Mouse (Mus musculus): ENCODE measurements around the gene Mier1. TPM values are rescaled to one million over a fixed set of nuclear protein-coding genes. Genes with fewer than 3 reads are reported as not detected.
"Not testable (repeated sequence)": the region's sequence is repeated elsewhere in the genome, so short reads cannot be mapped to it uniquely, and the experiment has no call there.

Mier1 gene
- total RNA-seq, 2 experiments from 2014 or later, result 42.5 to 44.6 TPM

- no peak for DNase-seq (ENCODE audit: low spot score in 2 of 2)
These were observed 44.6 kb downstream of the Mier1 start for GRCm38 (mm10) chr4:103158781-103159180.

- not testable (repeated sequence) for DNase-seq (ENCODE audit: low spot score in 2 of 2)
These were observed 52.0 kb downstream of the Mier1 start for GRCm38 (mm10) chr4:103166198-103166597.

DNA sequence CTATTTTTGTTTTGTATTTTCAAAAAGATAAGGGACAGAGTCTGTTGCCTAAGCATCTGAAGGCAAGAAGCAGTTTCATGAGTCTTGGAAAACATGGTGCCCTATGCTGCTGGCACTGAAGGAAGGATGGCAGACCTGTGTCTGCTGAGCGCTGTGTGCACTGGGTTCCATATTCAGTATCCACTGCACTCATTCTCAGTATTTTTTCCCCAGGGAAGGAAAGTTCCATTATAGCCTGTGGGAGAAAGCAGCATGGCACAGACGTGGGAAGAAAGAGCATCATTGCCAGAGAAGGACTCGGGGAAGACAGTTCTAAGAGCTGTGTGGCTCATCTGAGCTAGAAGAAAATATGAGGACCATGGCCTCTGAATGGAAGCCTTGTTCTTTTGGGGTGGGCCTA, 57.1 kb downstream of the Mier1 start:
- DNase-seq (ENCODE audit: low spot score in 2 of 2), result peak; percentile 20 to 50

- no peak for DNase-seq (ENCODE audit: low spot score in 2 of 2)
These were observed 59.3 kb downstream of the Mier1 start for GRCm38 (mm10) chr4:103173507-103173906.

DNA sequence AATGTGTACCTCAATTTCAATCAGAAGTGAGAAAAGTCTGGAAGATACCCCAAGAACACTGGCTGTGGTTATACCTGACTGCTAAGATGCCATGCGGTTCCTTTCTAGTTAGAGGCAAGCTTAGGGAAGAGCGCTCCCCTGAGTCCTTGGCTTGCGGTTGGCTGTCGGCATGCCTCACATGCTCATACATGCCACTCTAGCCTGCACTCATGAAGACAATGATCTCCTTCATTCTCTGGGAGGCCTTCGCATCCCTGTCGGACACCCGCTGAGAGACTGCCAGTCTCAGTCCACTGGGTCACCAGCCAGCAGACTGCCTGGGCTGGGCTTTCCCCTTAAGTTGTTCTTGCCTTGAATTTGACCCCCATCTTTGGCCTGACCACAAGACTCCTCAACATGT, 59.8 kb downstream of the Mier1 start:
- DNase-seq (ENCODE audit: low spot score in 2 of 2), result no peak

DNA sequence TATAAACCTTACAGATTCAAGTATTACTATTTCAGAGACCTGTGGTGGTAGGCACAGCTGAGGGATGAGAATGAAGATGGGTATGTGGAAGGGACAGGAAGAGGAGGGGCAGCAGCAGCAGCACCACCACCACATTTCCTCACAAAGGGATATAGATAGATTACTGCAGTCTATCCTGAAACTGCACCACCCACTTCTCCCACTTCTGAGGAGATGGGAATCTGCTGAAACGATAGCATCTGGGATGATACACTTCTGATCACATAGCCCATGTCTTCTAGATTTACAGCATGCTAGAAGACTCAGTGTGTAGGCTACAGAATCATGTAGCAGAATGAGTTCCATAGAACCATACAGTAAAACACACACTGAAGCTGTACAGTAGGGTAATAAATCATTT, 63.5 kb downstream of the Mier1 start:
- DNase-seq (ENCODE audit: low spot score in 2 of 2), result no peak

- DNase-seq (ENCODE audit: low spot score in 2 of 2), result peak; percentile 48 to 65
These were observed 64.6 kb downstream of the Mier1 start for GRCm38 (mm10) chr4:103178635-103179318.

- DNase-seq (ENCODE audit: low spot score in 2 of 2), result no peak
These were observed 65.4 kb downstream of the Mier1 start for GRCm38 (mm10) chr4:103179581-103179980.

- DNase-seq (ENCODE audit: low spot score in 2 of 2), result no peak
These were observed 66.2 kb downstream of the Mier1 start for GRCm38 (mm10) chr4:103180300-103180888.

DNA sequence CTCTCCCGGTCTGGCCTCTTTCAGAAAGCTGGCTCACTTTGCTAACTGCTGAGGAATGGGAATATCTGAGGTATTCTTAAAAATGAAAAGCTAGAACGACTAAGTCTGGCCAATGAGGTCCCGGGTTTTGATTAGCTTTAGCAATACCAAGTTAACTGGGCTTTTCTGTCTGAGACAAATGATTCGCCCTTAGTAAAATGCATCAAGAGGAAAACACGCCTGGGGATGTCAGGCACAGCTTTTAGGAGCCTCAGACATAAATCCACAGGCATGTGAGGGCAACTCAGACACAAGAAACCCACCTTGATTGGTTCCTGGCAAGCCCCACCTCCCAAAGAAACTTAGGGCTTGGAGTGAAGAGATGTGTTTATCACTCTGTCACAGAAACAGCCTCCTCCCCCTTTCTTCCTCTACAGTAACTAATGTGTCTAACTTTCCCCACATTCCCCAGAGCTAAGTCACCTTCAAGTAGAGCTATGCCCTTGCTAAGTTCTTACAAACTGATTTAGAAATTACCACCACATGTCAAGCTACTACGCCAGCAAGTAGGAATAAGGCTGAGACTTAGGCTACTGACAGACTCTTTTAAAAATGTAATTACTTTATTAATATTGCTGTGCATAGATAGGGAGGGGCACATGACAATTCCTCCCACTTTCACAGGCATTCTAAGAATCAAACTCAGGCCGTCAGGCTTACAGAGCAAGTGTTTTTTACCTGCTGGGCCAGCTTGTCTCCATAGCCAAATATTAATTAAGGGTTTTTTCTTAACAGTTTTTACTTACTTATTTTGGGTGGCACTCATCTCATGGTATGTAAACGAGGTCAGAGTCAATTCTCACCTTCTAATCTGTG, 74.8 kb downstream of the Mier1 start:
- no peak for DNase-seq (ENCODE audit: low spot score in 2 of 2)

- no peak for DNase-seq (ENCODE audit: low spot score in 2 of 2)
These were observed 78.2 kb downstream of the Mier1 start for GRCm38 (mm10) chr4:103192421-103192820.

DNA sequence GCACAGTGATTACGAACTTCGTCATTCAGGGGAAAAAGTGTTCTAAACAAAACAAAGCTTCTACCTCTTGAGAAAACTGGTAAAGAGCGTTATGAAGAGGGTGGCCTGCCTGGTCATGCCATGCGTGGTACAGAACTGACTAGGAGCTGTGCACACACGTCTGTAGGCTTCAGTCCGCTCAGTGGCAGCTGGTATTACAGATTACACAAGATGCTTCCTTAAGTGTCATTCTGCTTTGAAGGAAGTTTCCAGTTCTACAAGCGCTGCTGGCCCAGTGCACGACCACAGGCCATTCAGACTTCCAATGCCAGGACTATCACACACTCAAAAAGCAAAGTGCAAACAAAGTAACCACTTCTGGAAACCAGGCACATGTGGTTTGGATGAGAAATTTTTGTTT, 83.2 kb downstream of the Mier1 start:
- DNase-seq (ENCODE audit: low spot score in 2 of 2), result no peak

GRCm38 (mm10) chr4:103199086-103199485, 84.9 kb downstream of the Mier1 start:
- no peak for DNase-seq (ENCODE audit: low spot score in 2 of 2)

DNA sequence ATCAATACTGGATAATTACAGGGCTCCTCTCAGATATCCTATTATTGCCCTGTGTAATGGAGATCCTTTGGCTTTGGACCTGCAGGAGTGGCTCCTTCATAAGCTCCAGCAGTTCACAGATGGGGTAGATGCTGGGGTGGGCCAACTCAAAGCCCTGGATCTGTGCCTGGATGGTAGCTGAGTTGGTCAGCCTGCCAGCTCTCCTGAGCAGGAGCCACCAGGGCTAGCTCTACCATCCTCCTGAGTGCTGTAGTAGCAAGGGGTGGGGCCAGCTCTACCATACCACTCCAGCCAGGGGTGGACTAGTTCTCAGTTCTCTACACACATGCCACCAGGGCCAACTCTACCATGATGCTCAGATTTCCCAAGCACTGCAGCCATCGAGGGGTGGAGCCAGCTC, 85.9 kb downstream of the Mier1 start:
- DNase-seq (ENCODE audit: low spot score in 2 of 2), result no peak

GRCm38 (mm10) chr4:103203646-103204045, 89.5 kb downstream of the Mier1 start:
- DNase-seq (ENCODE audit: low spot score in 2 of 2), result no peak

DNA sequence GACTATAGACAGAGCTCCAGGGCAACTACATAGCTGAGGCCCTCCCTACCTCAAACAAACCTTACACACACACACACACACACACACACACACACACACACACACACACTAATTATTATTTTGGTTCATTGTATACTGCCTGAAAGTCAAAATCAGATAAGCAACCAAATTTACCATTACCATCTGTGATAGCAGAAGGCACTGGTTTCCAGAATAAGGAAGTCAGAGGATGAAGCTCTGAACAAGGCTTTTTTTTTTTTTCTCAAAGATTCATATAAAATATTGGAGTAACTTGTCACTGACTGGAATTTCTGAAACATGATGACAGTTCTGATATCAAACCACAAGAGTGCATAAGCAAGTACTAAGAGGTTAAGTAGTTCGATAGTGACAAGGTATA, 94.4 kb downstream of the Mier1 start:
- no peak for DNase-seq (ENCODE audit: low spot score in 2 of 2)

DNA sequence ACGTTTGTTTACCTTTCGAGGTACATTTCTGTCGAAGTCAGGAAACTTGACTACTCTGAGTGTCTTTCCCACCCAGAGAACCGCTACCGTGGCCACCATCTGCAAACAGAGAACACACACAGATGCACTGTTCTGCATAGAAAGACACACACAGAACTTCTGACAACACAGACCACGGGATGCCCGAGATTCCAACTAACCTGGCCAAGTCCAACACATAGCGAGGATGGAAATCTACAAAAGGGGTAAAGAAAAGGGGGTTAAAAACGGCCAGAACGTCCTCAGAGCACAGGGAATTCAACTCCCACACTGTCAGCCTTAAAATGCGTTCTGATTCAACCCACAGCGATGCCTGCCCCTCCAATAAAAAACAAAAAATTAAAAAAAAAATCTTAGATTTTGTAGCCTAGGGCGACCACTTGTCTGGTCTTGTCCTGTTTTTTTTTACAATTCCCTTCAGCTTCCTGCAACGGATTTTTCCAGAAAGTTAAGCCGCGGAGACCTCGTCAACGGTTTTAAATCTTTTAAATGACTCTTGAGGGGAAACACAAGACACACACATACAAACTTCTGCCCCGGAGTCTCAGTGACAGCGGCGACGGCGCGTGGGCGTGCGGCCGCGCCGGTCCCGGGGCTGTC, 99.8 kb downstream of the Mier1 start:
- DNase-seq (ENCODE audit: low spot score in 2 of 2), result peak in 1 of 2 experiments; percentile 31

GRCm38 (mm10) chr4:103214498-103214924, 100.3 kb downstream of the Mier1 start:
- DNase-seq (ENCODE audit: low spot score in 2 of 2), result peak; percentile 62 to 81
